Mouse (Mus musculus) granulocyte monocyte progenitor cell, adult 5-6 weeks (primary cell): ENCODE measurements at regions not wholly inside any gene's neighbourhood (a gene's known extent, or its start where the extent isn't known, plus 50 kb on each side); places are given as distances from the start of the nearest gene placed in this dataset.
A peak's percentile ranks its signal among the peaks of the same experiment; 100 is the strongest.

ENCODE experiments used
- ATAC-seq: replicated peaks from 2 replicates; pipeline ENCODE4 v1.8.0; 2016; ENCODE audit warnings: mild to moderate bottlenecking, moderate TSS enrichment, inconsistent platforms; ENCODE audit not compliant: poor library complexity, severe bottlenecking

GRCm38 (mm10) chr3:149509178-149509577, 518.8 kb upstream of the Adgrl2 start:
- no peak for ATAC-seq

- ATAC-seq: no peak
These were observed 518.3 kb upstream of the Adgrl2 start for GRCm38 (mm10) chr3:149508671-149509070.

GRCm38 (mm10) chr3:149505692-149506091, 515.3 kb upstream of the Adgrl2 start:
- ATAC-seq: peak; percentile 35

GRCm38 (mm10) chr3:149503992-149504391, 513.6 kb upstream of the Adgrl2 start:
- ATAC-seq: no peak

GRCm38 (mm10) chr3:149500130-149500529, 509.8 kb upstream of the Adgrl2 start:
- no peak for ATAC-seq

- no peak for ATAC-seq
These were observed 508.4 kb upstream of the Adgrl2 start for GRCm38 (mm10) chr3:149498765-149499164.

- no peak for ATAC-seq
These were observed 506.6 kb upstream of the Adgrl2 start for GRCm38 (mm10) chr3:149496829-149497471.

GRCm38 (mm10) chr3:149496122-149496521, 505.8 kb upstream of the Adgrl2 start:
- no peak for ATAC-seq

- ATAC-seq: no peak
These were observed 497.8 kb upstream of the Adgrl2 start for GRCm38 (mm10) chr3:149488147-149488546.

GRCm38 (mm10) chr3:149485406-149485805, 495.1 kb upstream of the Adgrl2 start:
- ATAC-seq: no peak

- ATAC-seq: no peak
These were observed 494.0 kb upstream of the Adgrl2 start for GRCm38 (mm10) chr3:149484319-149484718.

- no peak for ATAC-seq
These were observed 485.8 kb upstream of the Adgrl2 start for GRCm38 (mm10) chr3:149476151-149476550.

GRCm38 (mm10) chr3:149466973-149467372, 476.6 kb upstream of the Adgrl2 start:
- no peak for ATAC-seq

GRCm38 (mm10) chr3:149464603-149465002, 474.2 kb upstream of the Adgrl2 start:
- ATAC-seq: peak; percentile 97

- ATAC-seq: no peak
These were observed 471.8 kb upstream of the Adgrl2 start for GRCm38 (mm10) chr3:149462121-149462541.

- ATAC-seq: no peak
These were observed 471.3 kb upstream of the Adgrl2 start for GRCm38 (mm10) chr3:149461613-149462012.

GRCm38 (mm10) chr3:149449376-149449775, 459.0 kb upstream of the Adgrl2 start:
- no peak for ATAC-seq

GRCm38 (mm10) chr3:149445991-149446564, 455.7 kb upstream of the Adgrl2 start:
- no peak for ATAC-seq

- peak; percentile 52 for ATAC-seq
These were observed 454.7 kb upstream of the Adgrl2 start for GRCm38 (mm10) chr3:149444854-149445577.

- ATAC-seq: no peak
These were observed 454.0 kb upstream of the Adgrl2 start for GRCm38 (mm10) chr3:149444377-149444776.

GRCm38 (mm10) chr3:149441227-149441626, 450.9 kb upstream of the Adgrl2 start:
- peak; percentile 74 for ATAC-seq

- ATAC-seq: no peak
These were observed 447.4 kb upstream of the Adgrl2 start for GRCm38 (mm10) chr3:149437763-149438162.
